Mouse (Mus musculus) layer of hippocampus, adult 18-20 months (tissue): ENCODE data around the gene Serpinb1b. TPM values are rescaled to one million over a fixed set of nuclear protein-coding genes. Genes with fewer than 3 reads are reported as not detected.

Experiments used
- DNase-seq, 2 experiments: peaks; one replicate each; pipeline ENCODE4 v3.0.0; 2022; ENCODE audit warnings: low spot score in 2 of 2
- total RNA-seq, 2 experiments: library from RNA; stranded (reverse); gene quantifications; 2 replicates each; pipeline ENCODE4 v1.2.3; 2021

Gene Serpinb1b
- total RNA-seq, 2 experiments from 2014 or later = 0.81 to 1.3 TPM

GRCm38 (mm10) chr13:33090546-33090945 is 12.2 kb downstream of the Serpinb1b start:
- DNase-seq = peak; percentile 36 to 51

- no peak for DNase-seq
Observed at GRCm38 (mm10) chr13:33091306-33091705, 12.9 kb downstream of the Serpinb1b start.

- no peak for DNase-seq
Observed at GRCm38 (mm10) chr13:33095575-33095974, 17.2 kb downstream of the Serpinb1b start.

- peak in 1 of 2 experiments; percentile 21 for DNase-seq
Observed at GRCm38 (mm10) chr13:33105626-33106025, 27.3 kb downstream of the Serpinb1b start.

- no peak for DNase-seq
Observed at GRCm38 (mm10) chr13:33113054-33113453, 34.7 kb downstream of the Serpinb1b start.

- DNase-seq = peak in 1 of 2 experiments; percentile 40
Observed at GRCm38 (mm10) chr13:33137717-33138116, 59.3 kb downstream of the Serpinb1b start.

- DNase-seq = no peak
Observed at GRCm38 (mm10) chr13:33141435-33141834, 63.1 kb downstream of the Serpinb1b start.

Other genes with a start within 250 kb of the Serpinb1b start
- gene Serpinb1a, start 227.4 kb upstream of the Serpinb1b start, total RNA-seq = 1 to 10 TPM; 6.6 to 7.0 TPM
- gene Serpinb1c, start 180.4 kb upstream of the Serpinb1b start, total RNA-seq = not detected
- gene Serpinb6b, start 113.4 kb upstream of the Serpinb1b start, total RNA-seq = 1 to 10 TPM in 1 of 2 experiments, under 1 TPM in 1; 0.63 to 1.0 TPM
- 1 to 10 TPM; 5.7 to 6.1 TPM for gene Serpinb9, start 75.3 kb upstream of the Serpinb1b start, total RNA-seq
- not detected for gene Serpinb9b, start 51.2 kb upstream of the Serpinb1b start, total RNA-seq
- not detected for gene Serpinb9c, start 81.2 kb downstream of the Serpinb1b start, total RNA-seq
- not detected for gene Serpinb9d, start 114.4 kb downstream of the Serpinb1b start, total RNA-seq
- not detected for gene Serpinb9e, start 171.0 kb downstream of the Serpinb1b start, total RNA-seq
- not detected for gene Serpinb9f, start 245.5 kb downstream of the Serpinb1b start, total RNA-seq